Mouse (Mus musculus): ENCODE data around the gene Srrm2.

DNA sequence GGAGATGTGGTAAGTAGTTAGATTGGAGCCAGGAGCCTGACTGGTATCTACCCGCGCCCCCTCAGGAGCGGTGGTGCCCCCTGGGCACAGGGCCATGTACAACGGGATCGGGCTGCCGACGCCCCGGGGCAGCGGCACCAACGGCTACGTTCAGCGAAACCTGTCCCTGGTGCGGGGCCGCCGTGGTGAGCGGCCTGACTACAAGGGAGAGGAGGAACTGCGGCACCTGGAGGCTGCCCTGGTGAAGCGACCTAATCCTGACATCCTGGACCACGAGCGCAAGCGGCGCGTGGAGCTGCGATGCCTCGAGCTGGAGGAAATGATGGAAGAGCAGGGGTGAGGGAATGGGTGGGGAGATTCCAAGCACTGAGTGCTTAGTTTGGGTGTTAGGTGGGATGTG, 16.5 kb downstream of the Srrm2 start:
- TF ChIP-seq CTCF (IDR thresholded peaks at IDR 0.05; ENCODE audit: low read depth) (peak; percentile 37; the same call in 1 of the 2 replicates), EP300 (IDR thresholded peaks at IDR 0.05; ENCODE audit: low read depth) (no peak)

Data from heart, postnatal 0 days (tissue).